Mouse (Mus musculus): Measurements from ENCODE around the gene Pex6.

Pex6 gene

GRCm38 (mm10) chr17:46773278-46774130 is 62.2 kb downstream of the Pex6 start:
- DNase-seq (ENCODE audit: low spot score in 2 of 2) = no peak

DNA sequence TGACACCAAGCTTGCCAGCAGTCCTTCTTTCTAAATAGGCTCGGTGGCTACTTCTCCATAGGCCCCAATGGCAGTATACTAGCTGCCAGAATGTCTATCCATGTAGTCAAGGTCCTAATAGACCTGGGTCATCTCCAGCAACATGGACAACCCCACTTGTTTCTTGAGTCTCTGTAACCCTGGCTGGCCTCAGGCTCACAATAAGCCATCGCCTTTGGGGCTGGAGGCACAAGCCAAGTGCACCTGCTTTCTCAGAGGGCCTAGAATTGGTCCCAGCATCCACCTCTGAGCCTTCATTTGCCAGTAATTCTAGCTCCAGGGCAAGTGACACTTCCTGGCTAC is 62.8 kb downstream of the Pex6 start:
- DNase-seq (ENCODE audit: low spot score in 2 of 2) = no peak

DNA sequence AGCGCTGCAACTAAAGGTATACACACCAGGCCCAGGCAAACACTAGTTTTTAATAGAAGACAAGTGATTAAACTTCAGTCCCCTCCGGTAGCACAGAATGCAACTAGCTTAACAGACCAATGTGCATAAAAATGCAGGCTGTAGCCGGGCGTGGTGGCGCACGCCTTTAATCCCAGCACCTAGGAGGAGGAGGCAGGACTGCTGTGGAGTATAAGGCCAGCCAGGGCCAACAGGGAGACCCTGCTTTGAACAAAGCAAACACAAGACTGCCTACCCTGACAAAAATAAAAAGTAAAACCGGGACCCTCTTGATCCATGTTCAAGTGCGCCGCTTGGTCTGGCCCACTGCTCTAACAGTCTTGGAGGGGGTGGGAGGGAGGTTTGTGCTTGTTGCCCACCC is 63.8 kb downstream of the Pex6 start:
- no peak for DNase-seq (ENCODE audit: low spot score in 2 of 2)

Data from spleen, postnatal 10 days (tissue).